Mouse (Mus musculus) CH12.LX (cell line): ENCODE measurements around the gene Ube2e1. TPM values are rescaled to one million over a fixed set of nuclear protein-coding genes. Genes with fewer than 3 reads are reported as not detected.

ENCODE experiments used
- DNase-seq: peaks from one replicate; pipeline ENCODE4 v3.0.0-alpha.2; 2013; ENCODE audit errors: extremely low read depth
- H3K27ac ChIP-seq: 2 replicates; pipeline ENCODE4 v1.5.1; 2012; ENCODE audit warnings: low read depth, mild to moderate bottlenecking, control low read depth, moderate library complexity; ENCODE audit not compliant: insufficient read depth
- H3K27me3 ChIP-seq: replicated peaks from 2 replicates; pipeline ENCODE3; 2012; ENCODE audit warnings: inconsistent platforms
- H3K36me3 ChIP-seq, 2 experiments: replicated peaks in 1 of 2; 2 replicates each; pipeline versions ENCODE3 to v1.6.1; 2012; ENCODE audit warnings: inconsistent platforms in 1 of 2, low read length in 1 of 2, mild to moderate bottlenecking in 1 of 2, mixed read lengths in 1 of 2, moderate library complexity in 1 of 2; ENCODE audit not compliant: control insufficient read depth in 1 of 2, insufficient read depth in 1 of 2
- H3K4me1 ChIP-seq, 2 experiments: 2 replicates each; pipeline ENCODE4 v1.6.1; 2012; ENCODE audit warnings: inconsistent platforms in 1 of 2, moderate library complexity in 1 of 2; ENCODE audit not compliant: insufficient read depth in 2 of 2, control insufficient read depth in 1 of 2
- H3K4me2 ChIP-seq: 2 replicates; pipeline ENCODE4 v1.6.1; 2012; ENCODE audit warnings: low read depth, mild to moderate bottlenecking, control low read depth; ENCODE audit not compliant: poor library complexity, insufficient read depth, severe bottlenecking
- H3K4me3 ChIP-seq, 3 experiments: fragments of 150-350 bp in 1 of 3; sonication (generic) in 1 of 3; replicated peaks in 1 of 3; 2 replicates each; pipeline versions ENCODE3 to v1.5.1; 2011 to 2012; ENCODE audit warnings: low read depth in 2 of 3, low read length in 2 of 3, mild to moderate bottlenecking in 2 of 3, moderate library complexity in 2 of 3, control low read depth in 1 of 3, improper control_type of control experiment in 1 of 3, inconsistent platforms in 1 of 3, mixed read lengths in 1 of 3; ENCODE audit not compliant: poor library complexity in 1 of 3
- H3K79me2 ChIP-seq: replicated peaks from 2 replicates; pipeline ENCODE4 v1.6.1; 2012; ENCODE audit warnings: mild to moderate bottlenecking, moderate library complexity; ENCODE audit not compliant: control insufficient read depth, poor library complexity, insufficient read depth, severe bottlenecking; ENCODE audit errors: extremely low read depth
- H3K9ac ChIP-seq: 2 replicates; pipeline ENCODE4 v1.6.1; 2012; ENCODE audit warnings: low read depth, mild to moderate bottlenecking, control low read depth, moderate library complexity; ENCODE audit not compliant: insufficient read depth
- H3K9me3 ChIP-seq: replicated peaks from 2 replicates; pipeline ENCODE3; 2012; ENCODE audit warnings: low read length, inconsistent platforms, mixed read lengths
- BHLHE40 ChIP-seq: IDR thresholded peaks from 2 replicates; pipeline ENCODE4 v1.6.1; 2011; ENCODE audit warnings: mild to moderate bottlenecking, low read depth, low read length, improper control_type of control experiment
- CHD1 ChIP-seq: IDR thresholded peaks from 2 replicates; pipeline ENCODE4 v1.6.1; 2012; ENCODE audit warnings: low read depth, low read length, improper control_type of control experiment, inconsistent platforms
- CTCF ChIP-seq, 2 experiments: IDR thresholded peaks in 1 of 2; conservative IDR thresholded peaks in 1 of 2; 2 replicates each; pipeline ENCODE4 v1.5.1; 2011 to 2012; ENCODE audit warnings: low read depth in 2 of 2, low read length in 2 of 2, improper control_type of control experiment in 1 of 2, inconsistent platforms in 1 of 2, mild to moderate bottlenecking in 1 of 2, moderate library complexity in 1 of 2
- E2F4 ChIP-seq: IDR thresholded peaks from 2 replicates; pipeline ENCODE4 v1.6.1; 2011; ENCODE audit warnings: low read depth, low read length, improper control_type of control experiment; ENCODE audit not compliant: insufficient replicate concordance
- EP300 ChIP-seq: IDR thresholded peaks from 2 replicates; pipeline ENCODE4 v1.6.1; 2011; ENCODE audit warnings: low read length, improper control_type of control experiment
- GABPA ChIP-seq: IDR thresholded peaks from 2 replicates; pipeline ENCODE4 v1.6.1; 2012; ENCODE audit warnings: low read depth, low read length, improper control_type of control experiment, inconsistent platforms; ENCODE audit not compliant: insufficient replicate concordance
- HCFC1 ChIP-seq: IDR thresholded peaks from 2 replicates; pipeline ENCODE4 v1.6.1; 2012; ENCODE audit warnings: low read depth, mild to moderate bottlenecking, inconsistent platforms, low read length, improper control_type of control experiment
- JUND ChIP-seq: conservative IDR thresholded peaks from 2 replicates; pipeline ENCODE4 v1.6.1; 2011; ENCODE audit warnings: low read depth, low read length, improper control_type of control experiment
- KAT2A ChIP-seq: IDR thresholded peaks from 2 replicates; pipeline ENCODE4 v1.6.1; 2012; ENCODE audit warnings: low read length, improper control_type of control experiment, inconsistent platforms; ENCODE audit not compliant: insufficient replicate concordance
- MAFK ChIP-seq: IDR thresholded peaks from 2 replicates; pipeline ENCODE4 v1.6.1; 2011; ENCODE audit warnings: low read length, improper control_type of control experiment; ENCODE audit not compliant: insufficient replicate concordance
- MAX ChIP-seq: IDR thresholded peaks from 2 replicates; pipeline ENCODE4 v1.6.1; 2011; ENCODE audit warnings: low read length, improper control_type of control experiment
- MAZ ChIP-seq: IDR thresholded peaks from 2 replicates; pipeline ENCODE4 v1.6.1; 2012; ENCODE audit warnings: low read depth, mild to moderate bottlenecking, inconsistent platforms, low read length, improper control_type of control experiment, moderate library complexity
- MXI1 ChIP-seq: IDR thresholded peaks from 2 replicates; pipeline ENCODE4 v1.6.1; 2011; ENCODE audit warnings: mild to moderate bottlenecking, low read depth, low read length, improper control_type of control experiment
- NELFE ChIP-seq: IDR thresholded peaks from 2 replicates; pipeline ENCODE4 v1.6.1; 2011; ENCODE audit warnings: low read depth, low read length, improper control_type of control experiment
- POLR2AphosphoS2 ChIP-seq: IDR thresholded peaks from 2 replicates; pipeline ENCODE4 v1.6.1; 2011; ENCODE audit warnings: low read depth, low read length, improper control_type of control experiment
- RCOR1 ChIP-seq: conservative IDR thresholded peaks from 2 replicates; pipeline ENCODE4 v1.6.1; 2012; ENCODE audit warnings: low read depth, mild to moderate bottlenecking, inconsistent platforms, low read length, improper control_type of control experiment
- SIN3A ChIP-seq: IDR thresholded peaks from 2 replicates; pipeline ENCODE4 v1.6.1; 2012; ENCODE audit warnings: low read length, improper control_type of control experiment, inconsistent platforms
- SMC3 ChIP-seq: IDR thresholded peaks from 2 replicates; pipeline ENCODE4 v1.6.1; 2011; ENCODE audit warnings: low read depth, low read length, improper control_type of control experiment
- TBP ChIP-seq: conservative IDR thresholded peaks from 2 replicates; pipeline ENCODE4 v1.6.1; 2011; ENCODE audit warnings: low read depth, low read length, improper control_type of control experiment
- TCF12 ChIP-seq: IDR thresholded peaks from 2 replicates; pipeline ENCODE4 v1.6.1; 2014; ENCODE audit warnings: low read depth, mild to moderate bottlenecking, inconsistent platforms, low read length, improper control_type of control experiment
- USF1 ChIP-seq: IDR thresholded peaks from 2 replicates; pipeline ENCODE4 v1.6.1; 2014; ENCODE audit warnings: low read depth, mild to moderate bottlenecking, inconsistent platforms, low read length, improper control_type of control experiment
- USF2 ChIP-seq: conservative IDR thresholded peaks from 2 replicates; pipeline ENCODE4 v1.6.1; 2011; ENCODE audit warnings: low read depth, low read length, improper control_type of control experiment
- ZKSCAN1 ChIP-seq: IDR thresholded peaks from 2 replicates; pipeline ENCODE4 v1.6.1; 2012; ENCODE audit warnings: low read depth, inconsistent platforms, low read length, improper control_type of control experiment, borderline replicate concordance
- ZMIZ1 ChIP-seq: IDR thresholded peaks from 2 replicates; pipeline ENCODE4 v1.6.1; 2012; ENCODE audit warnings: low read depth, mild to moderate bottlenecking, inconsistent platforms, low read length, improper control_type of control experiment
- ZNF384 ChIP-seq: IDR thresholded peaks from 2 replicates; pipeline ENCODE4 v1.6.1; 2012; ENCODE audit warnings: low read depth, low read length, improper control_type of control experiment, inconsistent platforms
- dilution Hi-C: fragments of 300-500 bp; cut with MboI; formaldehyde crosslinking; loops from 2 replicates; pipeline ENCODE4 v1.14.3; 2020; ENCODE audit warnings: low sequenced_read_pairs; ENCODE audit not compliant: extremely low pct_unique_long_range_greater_than_20kb, extremely low pct_ligation_motif_present
- in situ Hi-C: fragments of 300-500 bp; cut with MboI; formaldehyde crosslinking; loops from 3 replicates; pipeline ENCODE4 v1.14.3; 2019; ENCODE audit warnings: low sequenced_read_pairs, low pct_ligation_motif_present, low pct_unique_long_range_greater_than_20kb, mixed read lengths
- polyA plus RNA-seq: library from polyadenylated mRNA; unstranded; fragments of >175 nt; gene quantifications from 2 replicates; pipeline ENCODE4 v1.2.1, GENCODE M21; 2012; ENCODE audit warnings: low read depth; ENCODE audit not compliant: insufficient read length
- total RNA-seq, 2 experiments: library from RNA; depleted of rRNA; stranded (reverse); fragments of 300-350 nt in 1 of 2; fragments of >200 nt in 1 of 2; gene quantifications; 2 replicates each; pipeline ENCODE4 v1.2.3; 2012 to 2014

The Ube2e1 gene
- total and polyA plus RNA-seq, 3 experiments, result 28.1 to 202 (median 183) TPM

- 0 out of 2 replicates have a peak, but pooled peaks cover 3% of the 10 kb centered on the region for H3K79me2 ChIP-seq
- H3K36me3 ChIP-seq, result peaks cover 6 to 54% of the 10 kb centered on the region in 2 experiments
- no peaks in the 10 kb centered on the region for H3K9me3 ChIP-seq
- H3K4me3 ChIP-seq, result no peak overlapping the region
- H3K27me3 ChIP-seq, result no peaks in the 10 kb centered on the region
- no peak for TF ChIP-seq TBP
- TF ChIP-seq MAFK, result no peak
- no peak for TF ChIP-seq MAZ
- TF ChIP-seq BHLHE40, result no peak
- TF ChIP-seq EP300, result no peak
- no peak for TF ChIP-seq NELFE
- TF ChIP-seq CTCF (conservative IDR thresholded peaks at IDR 0.05 in 1 of 2, IDR thresholded peaks at IDR 0.05 in 1 of 2; ENCODE audit: low read depth in 2 of 2, low read length in 2 of 2), result no peak
- no peak for TF ChIP-seq MXI1
- no peak for TF ChIP-seq USF1
- no peak for TF ChIP-seq CHD1
- no peak for TF ChIP-seq SIN3A
- TF ChIP-seq ZKSCAN1, result no peak
- TF ChIP-seq HCFC1, result no peak
- no peak for TF ChIP-seq RCOR1
- no peak for TF ChIP-seq JUND
- TF ChIP-seq POLR2AphosphoS2, result no peak
- no peak for TF ChIP-seq SMC3
- TF ChIP-seq ZNF384, result no peak
- no peak for TF ChIP-seq USF2
- TF ChIP-seq, all 38 proteins: peak for 0
- Histone ChIP-seq H3K4me1 (peaks cover 3 to 49% of the 10 kb centered on the region in 2 experiments), H3K9ac (no peak overlapping the region), H3K4me2 (no peak overlapping the region), H3K27ac (no peak overlapping the region)
- no peak for DNase-seq
- dilution Hi-C loops (no loop called here), in situ Hi-C loops (no loop called here)
Measured at GRCm38 (mm10) chr14:18303262-18303661, 28.4 kb downstream of the Ube2e1 start.

GRCm38 (mm10) chr14:18302750-18303149 is 28.9 kb downstream of the Ube2e1 start:
- dilution Hi-C loops, result no loop called here
- no peak overlapping the region for H3K9ac ChIP-seq
- H3K27me3 ChIP-seq, result no peaks in the 10 kb centered on the region
- no peak overlapping the region for H3K4me2 ChIP-seq
- H3K9me3 ChIP-seq, result no peaks in the 10 kb centered on the region
- no peak for DNase-seq
- H3K79me2 ChIP-seq, result 0 out of 2 replicates have a peak, but pooled peaks cover 3% of the 10 kb centered on the region
- H3K4me3 ChIP-seq, result no peak overlapping the region
- peaks cover 6 to 51% of the 10 kb centered on the region in 2 experiments for H3K36me3 ChIP-seq
- in situ Hi-C loops, result no loop called here
- peaks cover 3 to 53% of the 10 kb centered on the region in 2 experiments for H3K4me1 ChIP-seq
- TF ChIP-seq TCF12 (no peak), MAZ (no peak), ZNF384 (no peak), GABPA (no peak), POLR2AphosphoS2 (no peak), CTCF (conservative IDR thresholded peaks at IDR 0.05 in 1 of 2, IDR thresholded peaks at IDR 0.05 in 1 of 2; ENCODE audit: low read depth in 2 of 2, low read length in 2 of 2) (no peak), ZKSCAN1 (no peak), ZMIZ1 (no peak), E2F4 (no peak), KAT2A (no peak), TBP (no peak), MAX (no peak), NELFE (no peak), JUND (no peak)
- H3K27ac ChIP-seq, result no peak overlapping the region
